Mouse (Mus musculus) lung, postnatal 0 days (tissue): Measurements from ENCODE around the gene Itga2b. TPM values are rescaled to one million over a fixed set of nuclear protein-coding genes. Genes with fewer than 3 reads are reported as not detected.

Experiments used
- ATAC-seq: fragments of 200-750 bp; cut with Nextera tagmentation; 2 replicates; pipeline ENCODE4 v1.8.0; 2017; ENCODE audit warnings: moderate library complexity
- DNase-seq: peaks from one replicate; pipeline ENCODE4 v3.0.0-alpha.2; 2016; ENCODE audit warnings: low spot score
- H3K27ac ChIP-seq: fragments of 300-500 bp; sonication (generic); 2 replicates; pipeline ENCODE4 v1.5.1; 2014; ENCODE audit warnings: antibody characterized with exemption, mild to moderate bottlenecking, low read length, mixed read lengths
- H3K27me3 ChIP-seq: fragments of 300-500 bp; sonication (generic); replicated peaks from 2 replicates; pipeline ENCODE4 v1.6.1; 2014; ENCODE audit warnings: low read length, mixed read lengths; ENCODE audit not compliant: insufficient read depth
- H3K36me3 ChIP-seq: fragments of 300-500 bp; sonication (generic); 2 replicates; pipeline ENCODE4 v1.6.1; 2014; ENCODE audit warnings: low read length, mixed read lengths; ENCODE audit not compliant: insufficient read depth
- H3K4me1 ChIP-seq: fragments of 300-500 bp; sonication (generic); 2 replicates; pipeline ENCODE4 v1.6.1; 2014; ENCODE audit warnings: antibody characterized with exemption, low read depth, low read length, mixed read lengths; ENCODE audit not compliant: insufficient read depth
- H3K4me2 ChIP-seq: fragments of 300-500 bp; sonication (generic); replicated peaks from 2 replicates; pipeline ENCODE4 v1.6.1; 2014; ENCODE audit warnings: low read depth, mild to moderate bottlenecking, low read length, moderate library complexity, mixed read lengths
- H3K4me3 ChIP-seq: fragments of 300-500 bp; sonication (generic); 2 replicates; pipeline ENCODE4 v1.5.1; 2014; ENCODE audit warnings: low read depth, low read length
- H3K9ac ChIP-seq: fragments of 300-500 bp; sonication (generic); replicated peaks from 2 replicates; pipeline ENCODE4 v1.6.1; 2014; ENCODE audit warnings: low read depth, mild to moderate bottlenecking
- H3K9me3 ChIP-seq: fragments of 300-500 bp; sonication (generic); 2 replicates; pipeline ENCODE4 v1.6.1; 2016; ENCODE audit warnings: low read length, mixed read lengths
- CTCF ChIP-seq: IDR thresholded peaks from 2 replicates; pipeline ENCODE4 v1.5.1; 2016; ENCODE audit warnings: antibody characterized with exemption, mild to moderate bottlenecking
- EP300 ChIP-seq: IDR thresholded peaks from 2 replicates; pipeline ENCODE4 v1.6.1; 2016; ENCODE audit warnings: antibody characterized with exemption, mild to moderate bottlenecking, control low read depth
- WGBS: fragments of 180-500 bp; shearing (Covaris S2); extraction: QIAGEN DNeasy Blood & Tissue Kit; methylation state at CpG from one replicate; pipeline ENCODE4 v1.1.7; 2014; 5-methylcytosine and 5-hydroxymethylcytosine counted together
- polyA plus RNA-seq: library from polyadenylated mRNA; unstranded; fragments of >200 nt; fragmentation: Nextera tagmentation; extraction: Ambion mirVana; gene quantifications from 2 replicates; pipeline ENCODE4 v1.2.1, GENCODE M21; 2015

Gene Itga2b
- polyA plus RNA-seq, 1 experiment from 2014 or later = 13.0 TPM

DNA sequence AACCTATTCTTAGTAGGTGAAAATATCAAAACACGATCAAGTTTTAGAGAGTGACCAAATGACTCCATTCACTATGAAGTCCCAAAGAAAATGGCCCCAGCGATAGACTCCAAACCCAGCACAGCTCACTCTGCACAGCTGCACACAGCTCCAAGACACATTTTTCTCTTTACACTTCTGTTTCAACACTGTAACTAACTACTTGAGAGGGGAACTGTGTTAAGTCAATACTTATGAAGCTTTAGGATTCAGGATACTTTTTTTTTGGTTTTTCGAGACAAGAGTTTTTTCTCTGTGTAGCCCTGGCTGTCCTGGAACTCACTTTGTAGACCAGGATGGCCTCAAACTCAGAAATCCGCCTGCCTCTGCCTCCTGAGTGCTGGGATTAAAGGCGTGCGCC lies 25.2 kb upstream of the Itga2b start:
- Histone ChIP-seq H3K9me3 (no peaks in the 10 kb centered on the region), H3K27me3 (no peaks in the 10 kb centered on the region), H3K27ac (peak overlapping the region; percentile 20), H3K4me1 (no peaks in the 10 kb centered on the region), H3K36me3 (peaks cover 8% of the 10 kb centered on the region; the same call in 1 of the 2 replicates), H3K9ac (no peak overlapping the region), H3K4me3 (no peak overlapping the region), H3K4me2 (no peak overlapping the region)
- ATAC-seq (peak; percentile 52), DNase-seq (peak; percentile 51)
- 88% methylated on average over 6 of the region's 6 CpGs for WGBS
- TF ChIP-seq CTCF (no peak), EP300 (no peak)

GRCm38 (mm10) chr11:102494063-102494650 lies 24.2 kb upstream of the Itga2b start:
- TF ChIP-seq CTCF (no peak), EP300 (no peak)
- no peak overlapping the region for H3K9ac ChIP-seq
- H3K27ac ChIP-seq = no peak overlapping the region
- no peaks in the 10 kb centered on the region for H3K27me3 ChIP-seq
- H3K4me1 ChIP-seq = no peaks in the 10 kb centered on the region
- H3K9me3 ChIP-seq = no peaks in the 10 kb centered on the region
- H3K36me3 ChIP-seq = peaks cover 8% of the 10 kb centered on the region; the same call in 1 of the 2 replicates
- no peak overlapping the region for H3K4me2 ChIP-seq
- 83% methylated on average over 7 of the region's 7 CpGs for WGBS
- no peak overlapping the region for H3K4me3 ChIP-seq
- no peak for DNase-seq
- ATAC-seq = no peak

DNA sequence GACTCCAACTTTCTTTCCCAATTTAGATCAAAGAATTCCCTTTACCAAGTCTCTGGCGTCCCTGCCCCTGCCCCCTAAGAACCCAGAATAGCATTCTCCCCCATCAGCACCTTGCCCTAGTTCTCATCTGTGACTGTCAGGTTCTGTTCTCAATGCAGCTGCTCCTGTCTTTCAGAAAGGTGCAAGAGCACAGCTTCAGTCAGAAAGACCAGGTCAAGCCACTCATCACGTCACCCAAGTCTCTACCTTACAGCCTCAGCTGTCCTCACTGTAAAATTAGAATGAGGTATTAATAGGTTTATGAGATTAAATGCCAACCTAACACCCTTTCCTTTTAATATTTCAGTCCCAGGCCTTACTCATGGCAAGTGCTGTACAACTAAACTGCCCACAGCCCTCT lies 23.3 kb upstream of the Itga2b start:
- H3K9me3 ChIP-seq = no peaks in the 10 kb centered on the region
- no peak overlapping the region for H3K9ac ChIP-seq
- H3K4me3 ChIP-seq = no peak overlapping the region
- H3K4me2 ChIP-seq = no peak overlapping the region
- 0 out of 2 replicates have a peak, but pooled peaks cover 2% of the 10 kb centered on the region for H3K36me3 ChIP-seq
- no peaks in the 10 kb centered on the region for H3K4me1 ChIP-seq
- H3K27me3 ChIP-seq = no peaks in the 10 kb centered on the region
- ATAC-seq (no peak), DNase-seq (no peak)
- TF ChIP-seq CTCF = no peak
- TF ChIP-seq EP300 = no peak
- 93% methylated on average over 2 of the region's 2 CpGs for WGBS
- no peak overlapping the region for H3K27ac ChIP-seq

DNA sequence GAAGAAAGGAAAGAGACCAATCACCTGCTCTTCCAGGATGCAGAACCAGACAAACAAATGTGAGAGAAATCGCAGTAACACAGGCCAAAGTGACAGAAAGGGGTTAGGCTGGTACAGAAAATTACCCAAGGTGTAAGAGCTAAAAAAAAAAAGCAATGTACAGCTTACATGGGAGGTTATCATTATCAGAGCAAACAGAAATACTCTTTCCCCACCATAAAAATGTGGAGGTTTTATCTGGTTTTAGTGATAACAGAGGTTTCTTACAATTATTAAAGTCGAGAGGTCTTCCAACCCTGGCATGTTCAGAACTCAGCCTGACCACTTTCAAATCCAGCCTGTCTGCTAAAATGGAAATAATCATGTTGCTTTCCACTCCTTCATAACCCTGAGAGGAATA lies 18.0 kb upstream of the Itga2b start:
- Histone ChIP-seq H3K9ac (no peak overlapping the region), H3K27ac (no peak overlapping the region), H3K4me1 (no peaks in the 10 kb centered on the region), H3K27me3 (no peaks in the 10 kb centered on the region), H3K4me3 (no peak overlapping the region), H3K9me3 (no peaks in the 10 kb centered on the region), H3K4me2 (no peak overlapping the region), H3K36me3 (peaks cover 12% of the 10 kb centered on the region; the same call in 1 of the 2 replicates)
- ATAC-seq (no peak), DNase-seq (no peak)
- TF ChIP-seq CTCF (no peak), EP300 (no peak)
- 81% methylated on average over 2 of the region's 2 CpGs for WGBS

- Histone ChIP-seq H3K9ac (no peak overlapping the region), H3K27me3 (no peaks in the 10 kb centered on the region), H3K9me3 (no peaks in the 10 kb centered on the region), H3K36me3 (peaks cover 14% of the 10 kb centered on the region; the same call in 1 of the 2 replicates), H3K4me3 (no peak overlapping the region), H3K27ac (no peak overlapping the region), H3K4me2 (no peak overlapping the region), H3K4me1 (no peaks in the 10 kb centered on the region)
- ATAC-seq (peak; percentile 84), DNase-seq (peak; percentile 91)
- peak; percentile 85 for TF ChIP-seq CTCF
- TF ChIP-seq EP300 = no peak
- 62% methylated on average over 11 of the region's 11 CpGs for WGBS
Observed at GRCm38 (mm10) chr11:102486733-102487386, 16.9 kb upstream of the Itga2b start.

DNA sequence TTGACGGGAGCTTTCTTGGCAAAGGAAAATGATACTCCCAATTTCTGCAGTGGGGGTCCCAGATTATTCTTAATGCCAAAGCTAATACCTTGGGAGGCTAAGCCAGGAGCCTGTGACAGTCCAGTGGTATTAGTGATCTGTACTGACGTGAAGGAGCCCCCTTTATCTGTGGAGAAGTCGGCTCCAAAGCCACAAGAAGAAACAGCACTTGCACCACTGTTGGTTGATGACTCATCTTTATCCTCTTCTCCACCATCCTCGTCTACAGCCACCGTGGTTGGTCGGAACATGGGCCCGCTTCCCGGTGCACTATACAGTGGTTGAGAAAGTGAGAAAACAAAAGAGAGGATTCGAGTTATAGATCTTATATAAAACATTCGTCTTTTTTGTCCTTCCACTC lies 11.9 kb upstream of the Itga2b start:
- WGBS = 95% methylated on average over 10 of the region's 10 CpGs
- H3K9me3 ChIP-seq = no peaks in the 10 kb centered on the region
- no peak overlapping the region for H3K27ac ChIP-seq
- ATAC-seq = no peak
- TF ChIP-seq CTCF (no peak), EP300 (no peak)
- no peak overlapping the region for H3K4me2 ChIP-seq
- H3K4me1 ChIP-seq = no peaks in the 10 kb centered on the region
- H3K27me3 ChIP-seq = no peaks in the 10 kb centered on the region
- H3K36me3 ChIP-seq = peaks cover 48% of the 10 kb centered on the region
- no peak for DNase-seq
- H3K4me3 ChIP-seq = no peak overlapping the region
- no peak overlapping the region for H3K9ac ChIP-seq
